Mouse (Mus musculus) liver, adult 2 months (tissue): ENCODE measurements around the gene Mef2d. TPM values are rescaled to one million over a fixed set of nuclear protein-coding genes. Genes with fewer than 3 reads are reported as not detected.

Source experiments
- DNase-seq: peaks from one replicate; pipeline ENCODE4 v3.0.0-alpha.2; 2011; ENCODE audit warnings: low read depth, low spot score; ENCODE audit errors: extremely low read depth
- H3K27ac ChIP-seq: fragments of 200-500 bp; replicated peaks from 2 replicates; pipeline ENCODE4 v1.5.1; 2012; ENCODE audit warnings: low read depth, mild to moderate bottlenecking, control low read depth, inconsistent platforms, low read length; ENCODE audit not compliant: insufficient read depth
- H3K27me3 ChIP-seq: fragments of 200-500 bp; 2 replicates; pipeline ENCODE4 v1.6.1; 2012; ENCODE audit warnings: mild to moderate bottlenecking, moderate library complexity, low read length, inconsistent platforms; ENCODE audit not compliant: control insufficient read depth, insufficient read depth
- H3K36me3 ChIP-seq: fragments of 200-500 bp; 2 replicates; pipeline ENCODE4 v1.6.1; 2012; ENCODE audit warnings: low read length, inconsistent platforms; ENCODE audit not compliant: control insufficient read depth, insufficient read depth
- H3K4me1 ChIP-seq: fragments of 200-500 bp; 2 replicates; pipeline ENCODE4 v1.6.1; 2011; ENCODE audit warnings: low read length; ENCODE audit not compliant: control insufficient read depth, insufficient read depth
- H3K4me3 ChIP-seq: fragments of 200-500 bp; 2 replicates; pipeline ENCODE4 v1.5.1; 2011; ENCODE audit warnings: low read depth, mild to moderate bottlenecking, control low read depth, low read length, moderate library complexity; ENCODE audit not compliant: insufficient read depth
- H3K79me2 ChIP-seq: fragments of 200-500 bp; 2 replicates; pipeline ENCODE4 v1.6.1; 2012; ENCODE audit warnings: inconsistent platforms, mild to moderate bottlenecking, low read length, moderate library complexity; ENCODE audit not compliant: control insufficient read depth, insufficient read depth
- H3K9ac ChIP-seq: fragments of 200-500 bp; 2 replicates; pipeline ENCODE4 v1.6.1; 2012; ENCODE audit warnings: low read depth, mild to moderate bottlenecking, control low read depth, inconsistent platforms, low read length
- CTCF ChIP-seq: fragments of 200-500 bp; IDR thresholded peaks from 2 replicates; pipeline ENCODE4 v1.5.1; 2011; ENCODE audit warnings: low read depth, low read length, control low read depth
- POLR2A ChIP-seq: fragments of 200-500 bp; IDR thresholded peaks from 2 replicates; pipeline ENCODE4 v1.6.1; 2011; ENCODE audit warnings: low read length, control low read depth; ENCODE audit not compliant: insufficient read depth; ENCODE audit errors: extremely low read depth
- WGBS: fragments of 180-500 bp; shearing (Covaris S2); methylation state at CpG from one replicate; pipeline ENCODE4 v1.1.7; 2018; 5-methylcytosine and 5-hydroxymethylcytosine counted together
- polyA plus RNA-seq: library from polyadenylated mRNA; depleted of rRNA; stranded (reverse); fragments of >200 nt; gene quantifications from 2 replicates; pipeline ENCODE4 v1.2.3, GENCODE M21; 2012
- total RNA-seq: library from RNA; depleted of rRNA; stranded (reverse); fragments of >200 nt; gene quantifications from 2 replicates; pipeline ENCODE4 v1.2.3, GENCODE M21; 2014

Mef2d gene
- total and polyA plus RNA-seq, 2 experiments: 3.7 to 22.2 TPM

DNA sequence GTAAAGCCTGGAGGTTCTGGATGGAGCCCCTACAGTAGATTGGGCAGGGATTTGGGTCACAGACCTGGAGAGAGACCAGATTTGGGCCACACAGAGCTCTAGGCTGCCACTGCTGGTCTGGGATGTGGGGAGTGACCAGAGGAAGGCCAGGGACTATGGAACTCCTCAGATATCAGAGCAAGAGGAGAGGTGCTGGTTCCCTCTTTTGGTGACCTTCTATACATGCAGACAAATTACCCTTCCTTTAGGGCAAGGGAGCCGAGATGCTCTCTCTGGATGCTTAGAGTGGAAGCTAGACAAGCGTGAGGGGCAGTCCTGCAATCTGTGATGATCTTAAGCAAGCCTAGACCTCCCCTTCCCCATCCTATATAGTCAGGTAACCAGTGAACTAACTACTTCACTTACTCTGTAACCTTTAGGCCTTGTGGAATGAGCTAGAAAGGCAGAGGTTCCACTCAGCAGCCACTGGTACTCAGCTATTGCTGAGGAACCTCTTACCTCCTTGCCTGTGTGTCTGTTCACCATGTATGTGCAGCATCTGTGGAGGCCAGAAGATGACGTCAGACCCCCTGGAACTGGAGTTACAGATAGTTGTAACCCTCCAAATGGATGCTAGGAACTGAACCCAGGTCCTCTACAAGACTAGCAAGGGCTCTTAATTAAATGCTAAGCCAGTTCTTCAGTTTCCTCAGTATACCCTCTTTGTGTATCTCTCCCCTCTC lies 11.3 kb downstream of the Mef2d start:
- 81% methylated on average over 3 of the region's 3 CpGs for WGBS
- H3K4me3 ChIP-seq: no peak overlapping the region
- peaks cover 15% of the 10 kb centered on the region for H3K4me1 ChIP-seq
- no peaks in the 10 kb centered on the region for H3K27me3 ChIP-seq
- DNase-seq: no peak
- TF ChIP-seq POLR2A (no peak), CTCF (no peak)
- H3K36me3 ChIP-seq: peaks cover 17% of the 10 kb centered on the region; the same call in 1 of the 2 replicates
- H3K27ac ChIP-seq: no peak overlapping the region
- H3K9ac ChIP-seq: no peak overlapping the region
- peaks cover 65% of the 10 kb centered on the region for H3K79me2 ChIP-seq

DNA sequence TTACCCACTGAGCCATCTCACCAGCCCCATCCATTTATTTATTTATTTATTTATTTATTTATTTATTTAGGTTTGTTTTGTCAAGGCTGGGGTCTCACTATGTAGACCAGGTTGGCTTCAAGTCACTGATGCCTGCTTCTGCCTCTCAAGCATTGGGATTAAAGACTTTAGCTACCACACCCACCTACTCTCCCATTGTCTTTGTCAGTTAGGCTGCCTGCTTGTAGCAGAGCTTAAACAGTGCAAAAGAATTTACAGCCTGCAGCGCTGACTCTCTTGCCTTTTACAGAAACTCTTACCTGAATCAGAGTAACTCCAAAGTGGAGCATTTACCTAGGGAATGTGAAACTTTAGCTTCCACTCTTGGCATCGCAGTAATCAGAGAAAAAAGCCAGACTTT lies 12.1 kb downstream of the Mef2d start:
- TF ChIP-seq POLR2A: no peak
- no peak for TF ChIP-seq CTCF
- peaks cover 24% of the 10 kb centered on the region for H3K36me3 ChIP-seq
- DNase-seq: no peak
- peaks cover 65% of the 10 kb centered on the region for H3K79me2 ChIP-seq
- no peak overlapping the region for H3K9ac ChIP-seq
- WGBS: 92% methylated on average over 2 of the region's 2 CpGs
- H3K27ac ChIP-seq: no peak overlapping the region
- peaks cover 10% of the 10 kb centered on the region for H3K4me1 ChIP-seq
- no peaks in the 10 kb centered on the region for H3K27me3 ChIP-seq
- H3K4me3 ChIP-seq: no peak overlapping the region

DNA sequence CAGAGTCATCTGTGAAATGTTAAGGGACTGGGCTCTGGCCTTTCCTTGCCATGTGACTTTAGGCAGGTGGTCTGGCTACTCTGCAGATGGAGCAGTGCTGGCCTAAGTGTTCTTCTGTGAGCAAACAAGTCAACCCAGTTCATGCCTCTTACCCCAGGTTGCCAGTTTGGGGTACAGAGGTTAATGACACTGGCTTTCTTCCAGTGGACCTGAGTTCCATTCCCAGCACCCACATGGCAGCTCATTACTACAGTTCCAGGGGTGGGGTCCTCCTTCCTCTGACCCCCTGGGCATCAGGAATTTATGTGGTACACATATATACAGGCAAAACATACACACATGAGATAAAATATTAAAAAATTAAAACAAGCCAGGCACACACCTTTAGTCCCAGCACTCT lies 14.6 kb downstream of the Mef2d start:
- no peak overlapping the region for H3K4me3 ChIP-seq
- H3K79me2 ChIP-seq: peaks cover 40% of the 10 kb centered on the region; the same call in 1 of the 2 replicates
- no peaks in the 10 kb centered on the region for H3K27me3 ChIP-seq
- TF ChIP-seq POLR2A (no peak), CTCF (no peak)
- no peak overlapping the region for H3K9ac ChIP-seq
- H3K27ac ChIP-seq: no peak overlapping the region
- peak; percentile 58 for DNase-seq
- peaks cover 45% of the 10 kb centered on the region for H3K36me3 ChIP-seq
- H3K4me1 ChIP-seq: no peaks in the 10 kb centered on the region

DNA sequence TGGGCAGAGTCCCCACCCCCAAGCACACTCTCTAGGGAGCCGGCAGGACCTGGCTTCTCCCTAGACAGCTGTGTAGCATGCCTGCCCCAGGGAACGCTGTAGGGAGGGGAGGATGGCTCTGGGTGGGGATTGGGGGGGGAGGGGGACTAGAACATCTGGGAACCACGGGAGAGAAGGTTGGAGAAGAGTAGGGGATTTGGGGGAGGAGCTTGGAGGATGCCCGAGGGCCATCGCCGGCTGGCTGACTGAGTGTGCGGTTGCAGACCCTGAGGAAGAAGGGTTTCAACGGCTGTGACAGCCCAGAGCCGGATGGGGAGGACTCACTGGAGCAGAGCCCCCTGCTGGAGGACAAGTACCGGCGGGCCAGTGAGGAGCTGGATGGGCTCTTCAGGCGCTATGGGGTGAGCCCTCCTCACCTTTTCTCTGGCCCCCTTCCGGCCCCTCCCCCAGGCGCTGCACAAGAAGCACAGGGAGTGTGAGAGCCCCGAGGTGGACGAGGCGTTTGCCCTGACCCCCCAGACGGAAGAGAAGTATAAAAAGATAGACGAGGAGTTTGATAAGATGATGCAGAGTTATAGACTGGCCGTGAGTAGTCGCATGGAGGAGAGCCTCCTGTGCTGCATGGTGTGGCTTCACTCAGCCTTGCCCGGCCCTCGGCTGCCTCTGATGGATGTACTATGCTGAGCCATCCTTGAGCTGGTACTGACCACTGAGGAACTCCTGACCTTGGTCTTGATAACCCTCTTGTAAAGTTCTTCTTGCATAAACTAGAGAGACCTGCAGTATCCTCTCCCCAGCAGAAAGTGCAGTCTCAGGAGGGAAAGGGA lies 15.8 kb downstream of the Mef2d start:
- Histone ChIP-seq H3K4me1 (no peaks in the 10 kb centered on the region), H3K4me3 (no peak overlapping the region), H3K36me3 (peaks cover 55% of the 10 kb centered on the region), H3K27me3 (no peaks in the 10 kb centered on the region), H3K27ac (no peak overlapping the region), H3K79me2 (peaks cover 34% of the 10 kb centered on the region; the same call in 1 of the 2 replicates), H3K9ac (no peak overlapping the region)
- 68% methylated on average over 23 of the region's 23 CpGs for WGBS
- DNase-seq: no peak
- TF ChIP-seq POLR2A (no peak), CTCF (peak; percentile 67)

DNA sequence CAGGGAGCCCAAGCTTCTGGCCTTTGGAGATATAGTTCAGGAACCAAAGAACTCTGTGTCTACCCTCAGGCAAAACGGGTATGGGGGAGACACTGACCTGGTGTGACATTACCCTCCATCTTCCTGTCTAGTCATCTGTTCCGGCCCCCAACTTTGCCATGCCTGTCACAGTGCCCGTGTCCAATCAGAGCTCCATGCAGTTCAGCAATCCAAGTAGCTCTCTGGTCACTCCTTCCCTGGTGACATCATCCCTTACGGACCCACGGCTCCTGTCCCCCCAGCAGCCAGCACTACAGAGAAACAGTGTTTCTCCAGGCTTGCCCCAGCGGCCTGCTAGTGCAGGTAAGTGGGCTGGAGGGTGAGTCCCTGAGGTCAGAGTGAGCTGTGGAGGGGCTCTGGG lies 16.8 kb downstream of the Mef2d start:
- Histone ChIP-seq H3K27me3 (no peaks in the 10 kb centered on the region), H3K4me3 (no peak overlapping the region), H3K27ac (no peak overlapping the region), H3K79me2 (peaks cover 26% of the 10 kb centered on the region; the same call in 1 of the 2 replicates), H3K4me1 (no peaks in the 10 kb centered on the region; the same call in 1 of the 2 replicates), H3K9ac (no peak overlapping the region), H3K36me3 (peaks cover 62% of the 10 kb centered on the region)
- DNase-seq: no peak
- whole genome bisulfite sequencing: 89% methylated on average over 6 of the region's 6 CpGs
- TF ChIP-seq POLR2A: no peak
- no peak for TF ChIP-seq CTCF

DNA sequence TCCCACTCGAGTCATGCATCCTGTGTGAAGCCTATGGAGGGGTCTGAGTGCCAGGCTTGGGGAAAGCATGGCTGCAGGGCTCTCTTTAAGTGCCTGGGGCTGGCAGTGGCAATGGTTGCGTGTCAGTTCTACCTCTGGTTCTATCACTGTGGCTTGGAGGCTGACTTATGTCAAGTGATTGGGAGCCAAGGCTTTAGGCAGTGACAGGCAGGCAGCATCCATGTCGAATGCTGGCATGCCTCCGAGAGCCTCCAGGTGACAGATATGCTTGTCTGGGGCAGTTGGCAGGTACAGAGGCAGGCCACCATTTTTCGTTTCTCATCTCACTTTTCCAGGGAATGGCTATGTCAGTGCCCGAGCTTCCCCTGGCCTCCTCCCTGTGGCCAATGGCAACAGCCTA lies 18.7 kb downstream of the Mef2d start:
- Histone ChIP-seq H3K36me3 (peaks cover 64% of the 10 kb centered on the region), H3K4me1 (peaks cover 8% of the 10 kb centered on the region), H3K27me3 (no peaks in the 10 kb centered on the region), H3K27ac (no peak overlapping the region), H3K9ac (no peak overlapping the region), H3K4me3 (no peak overlapping the region), H3K79me2 (peaks cover 15% of the 10 kb centered on the region; the same call in 1 of the 2 replicates)
- no peak for DNase-seq
- 79% methylated on average over 6 of the region's 6 CpGs for WGBS
- TF ChIP-seq CTCF (no peak), POLR2A (no peak)
